26 mouse cellular contexts compared by ENCODE assay signal in the genomic region with DNA sequence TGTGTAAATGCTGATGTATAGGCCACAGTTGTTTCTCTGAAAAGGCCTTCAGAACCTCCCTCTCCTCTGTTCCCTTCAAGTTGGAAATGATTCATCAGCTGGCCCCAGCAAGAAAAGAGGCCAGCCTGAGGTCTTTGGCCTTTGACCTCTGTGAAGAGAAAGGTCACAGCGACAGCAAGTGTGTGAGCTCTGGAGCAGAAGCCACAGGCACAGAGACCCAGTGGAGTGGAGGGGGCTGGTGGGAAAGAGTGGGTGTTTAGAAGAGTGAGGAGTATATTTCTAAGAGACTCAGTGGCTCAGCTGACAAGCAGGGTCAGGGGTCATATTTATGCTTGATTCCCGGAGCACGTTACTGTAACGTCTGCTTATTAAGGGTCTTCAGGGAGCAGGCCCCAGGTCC.
DNase-seq lines count a peak whose midpoint lies in the region; ATAC-seq lines count a peak whose summit lies in the region.
"Had no signal": no experiment of that assay in that cellular context is flagged by ENCODE, and none has a peak within 500 bp of the region (broad histone marks: within the 10 kb centered on the region; RNA-seq: fewer than 3 reads in every experiment).

No protein-coding gene starts in this region.

- H3K4me2 ChIP-seq in heart, embryonic 12.5 days, result no peak overlapping the region
- no peak overlapping the region for H3K4me2 ChIP-seq in liver, embryonic 11.5 days
- H3K4me2 ChIP-seq: limb, embryonic 12.5 days; lung, embryonic 15.5 days; midbrain, embryonic 12.5 days; neural tube, embryonic 13.5 days had no signal

- no peak overlapping the region for H3K9ac ChIP-seq in heart, embryonic 12.5 days
- H3K9ac ChIP-seq in liver, embryonic 11.5 days (ENCODE audit: low read depth, low read length), result no peak overlapping the region
- H3K9ac ChIP-seq: limb, embryonic 12.5 days; liver, embryonic 14.5 days; lung, embryonic 15.5 days; midbrain, embryonic 12.5 days; neural tube, embryonic 13.5 days had no signal

- 50% methylated on average over 4 of the region's 4 CpGs for WGBS in heart, embryonic 12.5 days
- 47% methylated on average over 4 of the region's 4 CpGs for WGBS in liver, embryonic 11.5 days
- 4% methylated on average over 4 of the region's 4 CpGs for WGBS in embryonic facial prominence, embryonic 10.5 days

- H3K27me3 ChIP-seq in heart, embryonic 12.5 days (replicated peaks), result no peaks in the 10 kb centered on the region
- no peaks in the 10 kb centered on the region for H3K27me3 ChIP-seq in liver, embryonic 11.5 days (replicated peaks; ENCODE audit: control insufficient read depth, insufficient read depth, low read length)
- peaks cover 12% of the 10 kb centered on the region; the same call in 1 of the 2 replicates for H3K27me3 ChIP-seq in embryonic facial prominence, embryonic 10.5 days (replicated peaks; ENCODE audit: low read depth, poor library complexity, severe bottlenecking)
- H3K27me3 ChIP-seq: CH12.LX; lung, embryonic 15.5 days; midbrain, embryonic 12.5 days; neural tube, embryonic 13.5 days; Patski had no signal

- ATAC-seq in heart, embryonic 12.5 days (ENCODE audit: insufficient number of reproducible peaks, low FRiP score), result no peak
- no peak for ATAC-seq in liver, embryonic 11.5 days (replicated peaks; ENCODE audit: low FRiP score)
- ATAC-seq in frontal cortex, adult (ENCODE audit: low TSS enrichment), result no peak
- ATAC-seq: Patski had no signal

- no peaks in the 10 kb centered on the region for H3K36me3 ChIP-seq in heart, embryonic 12.5 days
- H3K36me3 ChIP-seq in liver, embryonic 11.5 days (ENCODE audit: control insufficient read depth, insufficient read depth, low read length), result no peaks in the 10 kb centered on the region
- H3K36me3 ChIP-seq in embryonic facial prominence, embryonic 10.5 days (replicated peaks), result no peaks in the 10 kb centered on the region
- H3K36me3 ChIP-seq: G1E; heart, embryonic 10.5 days; limb, embryonic 12.5 days; lung, embryonic 15.5 days; midbrain, embryonic 12.5 days; neural tube, embryonic 13.5 days had no signal

- H3K27ac ChIP-seq in heart, embryonic 12.5 days (ENCODE audit: poor library complexity, severe bottlenecking), result no peak overlapping the region
- no peak overlapping the region for H3K27ac ChIP-seq in liver, embryonic 11.5 days (ENCODE audit: low read depth, low read length)
- H3K27ac ChIP-seq in embryonic facial prominence, embryonic 10.5 days (replicated peaks), result 0 out of 2 replicates have a peak overlapping the region, but pooled peaks have one; percentile 49
- H3K27ac ChIP-seq: heart, embryonic 10.5 days; limb, embryonic 12.5 days; liver, embryonic 14.5 days; lung, embryonic 15.5 days; macrophage; midbrain, embryonic 12.5 days; neural tube, embryonic 13.5 days; stomach, postnatal 0 days had no signal

- no peaks in the 10 kb centered on the region for H3K4me1 ChIP-seq in heart, embryonic 12.5 days (replicated peaks)
- no peaks in the 10 kb centered on the region for H3K4me1 ChIP-seq in liver, embryonic 11.5 days (replicated peaks; ENCODE audit: control insufficient read depth, insufficient read depth, low read length)
- peaks cover 33% of the 10 kb centered on the region for H3K4me1 ChIP-seq in embryonic facial prominence, embryonic 10.5 days
- H3K4me1 ChIP-seq: limb, embryonic 12.5 days; lung, embryonic 15.5 days had no signal

- H3K4me3 ChIP-seq in heart, embryonic 12.5 days, result no peak overlapping the region
- no peak overlapping the region for H3K4me3 ChIP-seq in liver, embryonic 11.5 days (ENCODE audit: low read depth, low read length)
- H3K4me3 ChIP-seq in embryonic facial prominence, embryonic 10.5 days, result no peak overlapping the region
- H3K4me3 ChIP-seq: heart, embryonic 10.5 days; limb, embryonic 12.5 days; lung, embryonic 15.5 days; midbrain, embryonic 12.5 days; neural tube, embryonic 13.5 days had no signal

- no peaks in the 10 kb centered on the region for H3K9me3 ChIP-seq in heart, embryonic 12.5 days (replicated peaks)
- H3K9me3 ChIP-seq in liver, embryonic 11.5 days (ENCODE audit: control insufficient read depth, low read length), result no peaks in the 10 kb centered on the region
- no peaks in the 10 kb centered on the region for H3K9me3 ChIP-seq in embryonic facial prominence, embryonic 10.5 days
- H3K9me3 ChIP-seq: heart, embryonic 10.5 days; limb, embryonic 12.5 days; lung, embryonic 15.5 days; midbrain, embryonic 12.5 days; neural tube, embryonic 13.5 days had no signal

- DNase-seq in heart, adult 11 months, result peak; percentile 90
- DNase-seq in liver, result peak; percentile 5
- no peak for DNase-seq in liver, embryonic 11.5 days (ENCODE audit: low spot score)
- DNase-seq in embryo, embryonic 10 days (ENCODE audit: low spot score), result peak; percentile 91
- peak; percentile 59 for DNase-seq in embryonic facial prominence, embryonic 10.5 days (ENCODE audit: low spot score)
- no peak for DNase-seq in cerebellum, adult 9-11 months
- DNase-seq: adrenal gland, postnatal 36 days; cerebellum, postnatal 14 days; kidney, adult 18-20 months; layer of hippocampus, postnatal 36 days; right cerebral cortex, adult 18-20 months; thymus, adult 2 months; thymus, postnatal 4 days had no signal

Comparison
In these comparisons a context has a peak if more than half of its experiments do, and no peak if none do; other contexts are left out.
1. DNase-seq: peak in heart, adult 11 months (single experiment), liver (single experiment), embryo, embryonic 10 days (single experiment) and embryonic facial prominence, embryonic 10.5 days (single experiment); none in liver, embryonic 11.5 days (single experiment) and cerebellum, adult 9-11 months (single experiment).